Mouse (Mus musculus): ENCODE data around the gene Mepce. TPM values are rescaled to one million over a fixed set of nuclear protein-coding genes. Genes with fewer than 3 reads are reported as not detected.

Gene Mepce
- total and polyA plus RNA-seq, 3 experiments: 58.7 to 74.2 TPM; not detected in 1

DNA sequence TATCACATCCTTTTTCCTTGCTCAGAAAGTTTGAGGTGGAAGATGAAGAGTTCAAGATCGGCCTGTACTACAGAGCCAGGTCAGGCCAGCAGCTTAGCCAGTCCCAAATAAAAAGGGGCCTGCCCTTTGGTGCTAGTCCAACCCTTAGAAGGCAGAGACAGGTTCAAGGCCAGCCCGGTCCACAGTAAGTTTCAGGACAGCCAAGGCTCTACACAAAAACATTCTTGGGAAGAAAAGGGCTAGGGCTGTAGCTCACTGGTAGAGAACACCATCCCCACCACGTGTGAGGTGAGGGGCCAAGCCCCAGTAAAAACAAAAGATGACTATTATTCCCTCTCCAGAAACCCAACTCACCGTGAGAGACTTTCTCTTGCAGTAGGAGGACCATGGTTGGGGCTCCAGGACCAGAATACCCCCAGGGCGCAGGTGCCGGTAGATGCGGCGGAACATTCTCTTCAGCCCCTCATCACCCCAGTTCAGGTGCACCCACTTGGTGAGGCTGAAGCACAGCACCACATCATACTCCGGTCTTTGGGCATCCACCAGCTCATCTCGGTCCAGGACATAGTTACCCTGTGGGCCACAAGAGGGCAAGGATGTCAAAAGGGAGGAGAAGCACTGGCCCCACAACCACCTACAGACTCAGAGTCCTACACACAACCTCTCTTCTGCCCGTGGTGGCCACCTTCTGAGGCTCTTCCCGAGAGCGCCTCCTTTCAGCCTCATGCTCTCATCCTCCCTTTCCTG is 4.5 kb downstream of the Mepce start:
- Histone ChIP-seq H3K9ac (ENCODE audit: control insufficient read depth, low read depth, low read length, poor library complexity, severe bottlenecking) (peak overlapping the region; percentile 98; the same call in 1 of the 2 replicates), H3K36me3 (ENCODE audit: control insufficient read depth in 1 of 2, insufficient read depth in 2 of 2, low read length in 2 of 2) (peaks cover 3 to 20% of the 10 kb centered on the region in 2 experiments), H3K79me2 (ENCODE audit: control insufficient read depth, insufficient read depth, low read length, poor library complexity) (peaks cover 47% of the 10 kb centered on the region), H3K27me3 (ENCODE audit: control insufficient read depth in 1 of 2, insufficient read depth in 2 of 2, low read length in 2 of 2) (no peaks in the 10 kb centered on the region), H3K9me3 (replicated peaks; ENCODE audit: insufficient read depth, low read length) (no peaks in the 10 kb centered on the region), H3K27ac (ENCODE audit: control insufficient read depth, low read depth, low read length) (no peak overlapping the region), H3K4me1 (ENCODE audit: control insufficient read depth in 1 of 2, insufficient read depth in 2 of 2, low read length in 2 of 2) (peaks cover 0 to 19% of the 10 kb centered on the region in 2 experiments; a peak in 2 of 4 replicates), H3K4me3 (ENCODE audit: control insufficient read depth in 1 of 2, insufficient read depth in 1 of 2, low read depth in 2 of 2, low read length in 2 of 2) (no peak overlapping the region)
- TF ChIP-seq ZKSCAN1 (IDR thresholded peaks at IDR 0.05; ENCODE audit: low read depth, low read length) (no peak), MAZ (IDR thresholded peaks at IDR 0.05; ENCODE audit: low read depth, low read length) (no peak), MAX (IDR thresholded peaks at IDR 0.05; ENCODE audit: low read length) (no peak), GABPA (IDR thresholded peaks at IDR 0.05; ENCODE audit: low read depth, low read length) (no peak), TBP (IDR thresholded peaks at IDR 0.05; ENCODE audit: low read depth, low read length) (no peak), CHD1 (IDR thresholded peaks at IDR 0.05; ENCODE audit: low read depth, low read length) (no peak), GATA1 (IDR thresholded peaks at IDR 0.05; ENCODE audit: low read depth, low read length) (no peak), NELFE (IDR thresholded peaks at IDR 0.05; ENCODE audit: low read depth, low read length) (no peak), E2F4 (IDR thresholded peaks at IDR 0.05; ENCODE audit: borderline replicate concordance, low read depth, low read length) (no peak), JUND (IDR thresholded peaks at IDR 0.05; ENCODE audit: low read depth, low read length) (no peak), UBTF (IDR thresholded peaks at IDR 0.05; ENCODE audit: borderline replicate concordance, insufficient read depth, low read depth, low read length) (no peak), MEF2A (IDR thresholded peaks at IDR 0.05; ENCODE audit: extremely low read depth, insufficient replicate concordance, low read depth, low read length, poor library complexity, severe bottlenecking) (no peak), CTCF (IDR thresholded peaks at IDR 0.05 in 2 of 3, conservative IDR thresholded peaks at IDR 0.05 in 1 of 3; ENCODE audit: control insufficient read depth in 1 of 3, insufficient read depth in 1 of 3, low read depth in 2 of 3, low read length in 3 of 3, poor library complexity in 1 of 3, severe bottlenecking in 1 of 3) (no peak), SIN3A (IDR thresholded peaks at IDR 0.05; ENCODE audit: low read length) (no peak), ZNF384 (IDR thresholded peaks at IDR 0.05; ENCODE audit: low read depth, low read length) (no peak), MXI1 (IDR thresholded peaks at IDR 0.05; ENCODE audit: low read depth, low read length) (no peak), MYC (IDR thresholded peaks at IDR 0.05; ENCODE audit: low read depth, low read length) (no peak), RAD21 (IDR thresholded peaks at IDR 0.05; ENCODE audit: low read depth, low read length) (no peak), CHD2 (IDR thresholded peaks at IDR 0.05; ENCODE audit: low read length) (no peak), TCF12 (IDR thresholded peaks at IDR 0.05; ENCODE audit: low read depth, low read length) (no peak)
- DNase-seq (ENCODE audit: low read depth, low spot score): no peak

- Histone ChIP-seq H3K27me3 (ENCODE audit: control insufficient read depth in 1 of 2, insufficient read depth in 2 of 2, low read length in 2 of 2) (no peaks in the 10 kb centered on the region), H3K79me2 (ENCODE audit: control insufficient read depth, insufficient read depth, low read length, poor library complexity) (peaks cover 47% of the 10 kb centered on the region), H3K4me1 (ENCODE audit: control insufficient read depth in 1 of 2, insufficient read depth in 2 of 2, low read length in 2 of 2) (peaks cover 7 to 25% of the 10 kb centered on the region in 2 experiments; a peak in 3 of 4 replicates), H3K9me3 (replicated peaks; ENCODE audit: insufficient read depth, low read length) (no peaks in the 10 kb centered on the region), H3K4me3 (ENCODE audit: control insufficient read depth in 1 of 2, insufficient read depth in 1 of 2, low read depth in 2 of 2, low read length in 2 of 2) (no peak overlapping the region), H3K36me3 (ENCODE audit: control insufficient read depth in 1 of 2, insufficient read depth in 2 of 2, low read length in 2 of 2) (peaks cover 3 to 26% of the 10 kb centered on the region in 2 experiments), H3K27ac (ENCODE audit: control insufficient read depth, low read depth, low read length) (no peak overlapping the region), H3K9ac (ENCODE audit: control insufficient read depth, low read depth, low read length, poor library complexity, severe bottlenecking) (no peak overlapping the region)
- no peak for DNase-seq (ENCODE audit: low read depth, low spot score)
- TF ChIP-seq POLR2A (IDR thresholded peaks at IDR 0.05; ENCODE audit: control insufficient read depth in 1 of 2, insufficient read depth in 1 of 2, low read depth in 1 of 2, low read length in 2 of 2, poor library complexity in 1 of 2) (peak in 1 of 2 experiments; percentile 18; a peak in 1 of 4 replicates), ZC3H11A (IDR thresholded peaks at IDR 0.05; ENCODE audit: low read depth, low read length) (no peak), SMC3 (IDR thresholded peaks at IDR 0.05; ENCODE audit: low read depth, low read length) (no peak), SIN3A (IDR thresholded peaks at IDR 0.05; ENCODE audit: low read length) (no peak), MAZ (IDR thresholded peaks at IDR 0.05; ENCODE audit: low read depth, low read length) (no peak), ETS1 (IDR thresholded peaks at IDR 0.05; ENCODE audit: low read depth, low read length) (no peak), CHD2 (IDR thresholded peaks at IDR 0.05; ENCODE audit: low read length) (no peak), MXI1 (IDR thresholded peaks at IDR 0.05; ENCODE audit: low read depth, low read length) (no peak), TCF12 (IDR thresholded peaks at IDR 0.05; ENCODE audit: low read depth, low read length) (no peak)
These were observed 5.8 kb downstream of the Mepce start for GRCm38 (mm10) chr5:137781661-137782060.

Data from MEL (cell line).